Mouse (Mus musculus): Measurements from ENCODE around the gene Dnaic1.

DNA sequence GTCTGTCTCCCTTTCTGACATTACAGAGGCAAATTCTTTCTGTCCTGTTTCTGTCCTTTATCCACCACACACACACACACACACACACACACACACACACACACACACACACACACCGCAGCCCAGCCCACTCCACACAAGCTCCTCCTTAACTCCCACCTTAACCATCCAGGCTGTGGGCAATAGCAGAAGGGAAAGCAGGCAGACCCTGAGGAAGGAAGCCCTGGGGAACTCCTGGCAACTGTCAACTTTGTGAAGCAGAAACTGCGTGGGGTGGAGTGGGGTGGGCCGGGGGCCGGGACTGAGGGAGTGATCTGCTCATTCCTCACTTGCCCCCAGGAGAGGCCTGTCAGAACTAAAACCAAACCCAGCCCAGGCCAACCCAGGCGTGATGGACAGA is 101.9 kb downstream of the Dnaic1 start:
- TF ChIP-seq ZNF384 (IDR thresholded peaks at IDR 0.05; ENCODE audit: low read depth, low read length) (no peak), ZC3H11A (IDR thresholded peaks at IDR 0.05; ENCODE audit: borderline replicate concordance, low read depth, low read length) (no peak), MAFK (IDR thresholded peaks at IDR 0.05; ENCODE audit: insufficient read depth, low read depth, low read length) (no peak), CHD2 (IDR thresholded peaks at IDR 0.05; ENCODE audit: low read depth, low read length) (no peak)
